9 mouse cellular contexts compared by ENCODE assay signal in the genomic region with DNA sequence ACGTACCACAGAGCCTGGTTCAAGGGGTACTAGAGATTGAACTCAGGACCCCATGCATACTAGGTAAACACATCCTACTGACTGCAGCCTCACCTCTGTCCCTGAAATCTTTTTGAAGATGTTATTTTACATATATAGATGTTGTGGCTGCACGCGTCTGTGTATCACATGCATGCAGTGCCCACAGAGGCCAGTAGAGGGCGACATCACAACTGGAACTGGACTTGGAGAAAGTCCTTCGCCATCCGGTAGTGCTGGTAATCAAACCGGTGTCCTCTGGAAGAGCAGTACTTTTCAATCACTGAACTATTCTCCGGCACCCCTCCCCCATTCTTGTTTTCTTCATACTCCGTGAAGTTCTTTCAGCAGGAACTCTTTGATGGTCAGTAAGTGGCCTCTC. TPM values are rescaled to one million over a fixed set of nuclear protein-coding genes. Genes with fewer than 3 reads are reported as not detected.
DNase-seq lines count a peak whose midpoint lies in the region; ATAC-seq lines count a peak whose summit lies in the region.
"Had no signal": no experiment of that assay in that cellular context is flagged by ENCODE, and none has a peak within 500 bp of the region (broad histone marks: within the 10 kb centered on the region; RNA-seq: fewer than 3 reads in every experiment).

No protein-coding gene starts in this region.

- H3K4me1 ChIP-seq in midbrain, embryonic 14.5 days (ENCODE audit: control insufficient read depth, insufficient read depth, low read length), result no peaks in the 10 kb centered on the region
- H3K4me1 ChIP-seq in midbrain, embryonic 13.5 days (replicated peaks), result no peaks in the 10 kb centered on the region
- H3K4me1 ChIP-seq: stomach, embryonic 15.5 days had no signal

- no peaks in the 10 kb centered on the region for H3K9me3 ChIP-seq in midbrain, embryonic 14.5 days (ENCODE audit: control insufficient read depth, low read length)
- no peaks in the 10 kb centered on the region for H3K9me3 ChIP-seq in midbrain, embryonic 13.5 days
- H3K9me3 ChIP-seq: stomach, embryonic 15.5 days had no signal

- DNase-seq in cerebellum, postnatal 14 days, result peak; percentile 64 to 83
- peak; percentile 63 for DNase-seq in midbrain, embryonic 14.5 days
- DNase-seq in c-Kit-positive CD71-positive TER-119-positive erythroid progenitor cells, embryonic 14.5 days (ENCODE audit: low spot score), result peak; percentile 62
- DNase-seq in kidney, adult 8-10 months, result peak; percentile 37 to 73
- DNase-seq in mesoderm, embryonic 11.5 days (ENCODE audit: low read depth, low spot score), result peak; percentile 61
- peak; percentile 40 to 59 for DNase-seq in urinary bladder, postnatal 36 days (ENCODE audit: low spot score in 2 of 2)

- H3K9ac ChIP-seq in midbrain, embryonic 14.5 days (replicated peaks; ENCODE audit: low read length), result no peak overlapping the region
- no peak overlapping the region for H3K9ac ChIP-seq in midbrain, embryonic 13.5 days (replicated peaks)
- H3K9ac ChIP-seq: stomach, embryonic 15.5 days had no signal

- 39% methylated on average over 9 of the region's 9 CpGs for WGBS in midbrain, embryonic 14.5 days
- 41% methylated on average over 9 of the region's 9 CpGs for whole genome bisulfite sequencing in midbrain, embryonic 13.5 days

- no peak overlapping the region for H3K4me2 ChIP-seq in midbrain, embryonic 14.5 days (ENCODE audit: low read length)
- H3K4me2 ChIP-seq in midbrain, embryonic 13.5 days (replicated peaks), result no peak overlapping the region
- H3K4me2 ChIP-seq: stomach, embryonic 15.5 days had no signal

- ATAC-seq in cerebellum, adult (ENCODE audit: insufficient number of reproducible peaks, low FRiP score, low TSS enrichment), result no peak
- no peak for ATAC-seq in midbrain, embryonic 14.5 days (ENCODE audit: low FRiP score, low TSS enrichment)
- no peak for ATAC-seq in midbrain, embryonic 13.5 days

- H3K4me3 ChIP-seq in midbrain, embryonic 14.5 days (replicated peaks; ENCODE audit: low read depth, low read length), result no peak overlapping the region
- no peak overlapping the region for H3K4me3 ChIP-seq in midbrain, embryonic 13.5 days (replicated peaks)
- H3K4me3 ChIP-seq: stomach, embryonic 15.5 days had no signal

- H3K27ac ChIP-seq in midbrain, embryonic 14.5 days (replicated peaks; ENCODE audit: low read depth, low read length), result no peak overlapping the region
- no peak overlapping the region for H3K27ac ChIP-seq in midbrain, embryonic 13.5 days
- H3K27ac ChIP-seq: stomach, embryonic 15.5 days had no signal

- H3K27me3 ChIP-seq in midbrain, embryonic 14.5 days (ENCODE audit: control insufficient read depth, insufficient read depth, low read length), result no peaks in the 10 kb centered on the region
- H3K27me3 ChIP-seq in midbrain, embryonic 13.5 days, result no peaks in the 10 kb centered on the region
- H3K27me3 ChIP-seq: stomach, embryonic 15.5 days had no signal

- no peaks in the 10 kb centered on the region for H3K36me3 ChIP-seq in midbrain, embryonic 14.5 days (ENCODE audit: control insufficient read depth, insufficient read depth, low read length)
- H3K36me3 ChIP-seq in midbrain, embryonic 13.5 days, result no peaks in the 10 kb centered on the region
- H3K36me3 ChIP-seq: stomach, embryonic 15.5 days had no signal

RNA-seq across cellular contexts. Expression of a gene that starts 24.4 kb away (rescaled TPM):
- 5.5 and 5.8 TPM in 2 replicates for polyA plus RNA-seq in midbrain, embryonic 14.5 days (2014; fragmentation: Nextera tagmentation; extraction: Ambion mirVana)
- polyA plus RNA-seq in midbrain, embryonic 13.5 days (2015; fragmentation: Nextera tagmentation; extraction: Ambion mirVana), result 2.4 and 3.1 TPM in 2 replicates

RNA-seq across cellular contexts. Expression of a gene that starts 31.5 kb away (rescaled TPM):
- 8.7 and 11.3 TPM in 2 replicates for polyA plus RNA-seq in midbrain, embryonic 14.5 days (2014; fragmentation: Nextera tagmentation; extraction: Ambion mirVana)
- polyA plus RNA-seq in midbrain, embryonic 13.5 days (2015; fragmentation: Nextera tagmentation; extraction: Ambion mirVana), result 18.9 and 20.8 TPM in 2 replicates

RNA-seq across cellular contexts. Expression of a gene that starts 52.7 kb away (rescaled TPM):
- 0.51 and 0.82 TPM in 2 replicates for polyA plus RNA-seq in midbrain, embryonic 14.5 days (2014; fragmentation: Nextera tagmentation; extraction: Ambion mirVana)
- polyA plus RNA-seq in midbrain, embryonic 13.5 days (2015; fragmentation: Nextera tagmentation; extraction: Ambion mirVana), result 0.68 and 1.3 TPM in 2 replicates
